Mouse (Mus musculus): ENCODE data around the gene Necab3. TPM values are rescaled to one million over a fixed set of nuclear protein-coding genes. Genes with fewer than 3 reads are reported as not detected.
A peak's percentile ranks its signal among the peaks of the same experiment; 100 is the strongest.

Necab3 gene
- polyA plus RNA-seq, 1 experiment from 2014 or later, result 25.7 TPM

GRCm38 (mm10) chr2:154538710-154539109, 20.0 kb downstream of the Necab3 start:
- no peaks in the 10 kb centered on the region for H3K27me3 ChIP-seq (replicated peaks; ENCODE audit: control insufficient read depth, insufficient read depth, low read length)
- H3K27ac ChIP-seq (ENCODE audit: low read depth, low read length), result 0 out of 2 replicates have a peak overlapping the region, but pooled peaks have one; percentile 57
- 37% methylated on average over 3 of the region's 3 CpGs for WGBS
- no peak for ATAC-seq
- H3K9ac ChIP-seq (ENCODE audit: low read depth, low read length), result no peak overlapping the region
- H3K4me1 ChIP-seq (ENCODE audit: control insufficient read depth, insufficient read depth, low read depth, low read length), result peaks cover 15% of the 10 kb centered on the region; the same call in 1 of the 2 replicates
- no peak overlapping the region for H3K4me2 ChIP-seq (ENCODE audit: low read length)
- H3K4me3 ChIP-seq (ENCODE audit: low read length), result no peak overlapping the region
- peaks cover 16% of the 10 kb centered on the region for H3K36me3 ChIP-seq (ENCODE audit: control insufficient read depth, insufficient read depth, low read length)
- H3K9me3 ChIP-seq (ENCODE audit: control insufficient read depth, low read length), result no peaks in the 10 kb centered on the region

- H3K27ac ChIP-seq (ENCODE audit: low read depth, low read length), result 0 out of 2 replicates have a peak overlapping the region, but pooled peaks have one; percentile 57
- no peak overlapping the region for H3K9ac ChIP-seq (ENCODE audit: low read depth, low read length)
These were observed 20.4 kb downstream of the Necab3 start for GRCm38 (mm10) chr2:154538310-154538709.

GRCm38 (mm10) chr2:154534704-154535270, 23.9 kb downstream of the Necab3 start:
- H3K4me1 ChIP-seq (ENCODE audit: control insufficient read depth, insufficient read depth, low read depth, low read length), result peaks cover 15% of the 10 kb centered on the region; the same call in 1 of the 2 replicates
- no peak overlapping the region for H3K4me3 ChIP-seq (ENCODE audit: low read length)
- no peak; the same call in 1 of the 2 replicates for ATAC-seq
- H3K4me2 ChIP-seq (ENCODE audit: low read length), result no peak overlapping the region
- H3K9ac ChIP-seq (ENCODE audit: low read depth, low read length), result no peak overlapping the region
- H3K27ac ChIP-seq (ENCODE audit: low read depth, low read length), result no peak overlapping the region
- 94% methylated on average over 12 of the region's 12 CpGs for WGBS
- H3K9me3 ChIP-seq (ENCODE audit: control insufficient read depth, low read length), result no peaks in the 10 kb centered on the region
- peaks cover 16% of the 10 kb centered on the region for H3K36me3 ChIP-seq (ENCODE audit: control insufficient read depth, insufficient read depth, low read length)
- H3K27me3 ChIP-seq (replicated peaks; ENCODE audit: control insufficient read depth, insufficient read depth, low read length), result no peaks in the 10 kb centered on the region

More at GRCm38 (mm10) chr2:154538310-154538709, 20.4 kb downstream of the Necab3 start:
- ATAC-seq, result 0 out of 2 replicates have a peak, but pooled peaks have one; percentile 22
- WGBS, result 29% methylated on average over 2 of the region's 2 CpGs
- H3K4me1 ChIP-seq (ENCODE audit: control insufficient read depth, insufficient read depth, low read depth, low read length), result peaks cover 15% of the 10 kb centered on the region; the same call in 1 of the 2 replicates
- no peaks in the 10 kb centered on the region for H3K9me3 ChIP-seq (ENCODE audit: control insufficient read depth, low read length)
- no peak overlapping the region for H3K4me3 ChIP-seq (ENCODE audit: low read length)
- H3K36me3 ChIP-seq (ENCODE audit: control insufficient read depth, insufficient read depth, low read length), result peaks cover 16% of the 10 kb centered on the region
- H3K27me3 ChIP-seq (replicated peaks; ENCODE audit: control insufficient read depth, insufficient read depth, low read length), result no peaks in the 10 kb centered on the region
- no peak overlapping the region for H3K4me2 ChIP-seq (ENCODE audit: low read length)

GRCm38 (mm10) chr2:154532888-154533287, 25.8 kb downstream of the Necab3 start:
- no peak overlapping the region for H3K9ac ChIP-seq (ENCODE audit: low read depth, low read length)
- H3K36me3 ChIP-seq (ENCODE audit: control insufficient read depth, insufficient read depth, low read length), result peaks cover 16% of the 10 kb centered on the region
- WGBS, result 45% methylated on average over 3 of the region's 3 CpGs
- no peaks in the 10 kb centered on the region for H3K9me3 ChIP-seq (ENCODE audit: control insufficient read depth, low read length)
- no peak overlapping the region for H3K4me3 ChIP-seq (ENCODE audit: low read length)
- no peak overlapping the region for H3K4me2 ChIP-seq (ENCODE audit: low read length)
- H3K27me3 ChIP-seq (replicated peaks; ENCODE audit: control insufficient read depth, insufficient read depth, low read length), result no peaks in the 10 kb centered on the region
- 0 out of 2 replicates have a peak overlapping the region, but pooled peaks have one; percentile 37 for H3K27ac ChIP-seq (ENCODE audit: low read depth, low read length)
- H3K4me1 ChIP-seq (ENCODE audit: control insufficient read depth, insufficient read depth, low read depth, low read length), result 0 out of 2 replicates have a peak, but pooled peaks cover 1% of the 10 kb centered on the region
- ATAC-seq, result no peak

- H3K4me2 ChIP-seq (ENCODE audit: low read length), result no peak overlapping the region
- no peak overlapping the region for H3K4me3 ChIP-seq (ENCODE audit: low read length)
- no peaks in the 10 kb centered on the region for H3K9me3 ChIP-seq (ENCODE audit: control insufficient read depth, low read length)
- no peak overlapping the region for H3K9ac ChIP-seq (ENCODE audit: low read depth, low read length)
- peaks cover 18% of the 10 kb centered on the region for H3K36me3 ChIP-seq (ENCODE audit: control insufficient read depth, insufficient read depth, low read length)
- no peaks in the 10 kb centered on the region for H3K27me3 ChIP-seq (replicated peaks; ENCODE audit: control insufficient read depth, insufficient read depth, low read length)
- no peak for ATAC-seq
- no peak overlapping the region for H3K27ac ChIP-seq (ENCODE audit: low read depth, low read length)
- H3K4me1 ChIP-seq (ENCODE audit: control insufficient read depth, insufficient read depth, low read depth, low read length), result no peaks in the 10 kb centered on the region
- WGBS, result 62% methylated on average over 3 of the region's 3 CpGs
These were observed 32.2 kb downstream of the Necab3 start for GRCm38 (mm10) chr2:154526531-154526930.

GRCm38 (mm10) chr2:154525285-154525684, 33.4 kb downstream of the Necab3 start:
- no peak overlapping the region for H3K9ac ChIP-seq (ENCODE audit: low read depth, low read length)
- no peaks in the 10 kb centered on the region for H3K9me3 ChIP-seq (ENCODE audit: control insufficient read depth, low read length)
- H3K4me2 ChIP-seq (ENCODE audit: low read length), result no peak overlapping the region
- no peak overlapping the region for H3K27ac ChIP-seq (ENCODE audit: low read depth, low read length)
- H3K27me3 ChIP-seq (replicated peaks; ENCODE audit: control insufficient read depth, insufficient read depth, low read length), result no peaks in the 10 kb centered on the region
- 92% methylated on average over 2 of the region's 2 CpGs for WGBS
- H3K36me3 ChIP-seq (ENCODE audit: control insufficient read depth, insufficient read depth, low read length), result peaks cover 20% of the 10 kb centered on the region
- no peak for ATAC-seq
- no peaks in the 10 kb centered on the region for H3K4me1 ChIP-seq (ENCODE audit: control insufficient read depth, insufficient read depth, low read depth, low read length)
- no peak overlapping the region for H3K4me3 ChIP-seq (ENCODE audit: low read length)

- no peak for ATAC-seq
- WGBS, result 97% methylated on average over 5 of the region's 5 CpGs
These were observed 36.4 kb downstream of the Necab3 start for GRCm38 (mm10) chr2:154522334-154522733.

GRCm38 (mm10) chr2:154521449-154521848, 37.2 kb downstream of the Necab3 start:
- no peak for ATAC-seq
- peaks cover 20% of the 10 kb centered on the region for H3K36me3 ChIP-seq (ENCODE audit: control insufficient read depth, insufficient read depth, low read length)

More at GRCm38 (mm10) chr2:154522334-154522733, 36.4 kb downstream of the Necab3 start:
- Histone ChIP-seq H3K27me3 (replicated peaks; ENCODE audit: control insufficient read depth, insufficient read depth, low read length) (no peaks in the 10 kb centered on the region), H3K4me3 (ENCODE audit: low read length) (no peak overlapping the region), H3K4me1 (ENCODE audit: control insufficient read depth, insufficient read depth, low read depth, low read length) (no peaks in the 10 kb centered on the region), H3K4me2 (ENCODE audit: low read length) (no peak overlapping the region), H3K36me3 (ENCODE audit: control insufficient read depth, insufficient read depth, low read length) (peaks cover 20% of the 10 kb centered on the region), H3K9me3 (ENCODE audit: control insufficient read depth, low read length) (no peaks in the 10 kb centered on the region), H3K27ac (ENCODE audit: low read depth, low read length) (no peak overlapping the region), H3K9ac (ENCODE audit: low read depth, low read length) (no peak overlapping the region)

GRCm38 (mm10) chr2:154517424-154517823, 41.3 kb downstream of the Necab3 start:
- H3K27ac ChIP-seq (ENCODE audit: low read depth, low read length), result no peak overlapping the region; the same call in 1 of the 2 replicates
- peaks cover 3% of the 10 kb centered on the region for H3K36me3 ChIP-seq (ENCODE audit: control insufficient read depth, insufficient read depth, low read length)
- no peak overlapping the region for H3K9ac ChIP-seq (ENCODE audit: low read depth, low read length)
- no peaks in the 10 kb centered on the region for H3K27me3 ChIP-seq (replicated peaks; ENCODE audit: control insufficient read depth, insufficient read depth, low read length)
- no peaks in the 10 kb centered on the region for H3K9me3 ChIP-seq (ENCODE audit: control insufficient read depth, low read length)
- H3K4me2 ChIP-seq (ENCODE audit: low read length), result no peak overlapping the region
- no peak for ATAC-seq
- H3K4me1 ChIP-seq (ENCODE audit: control insufficient read depth, insufficient read depth, low read depth, low read length), result no peaks in the 10 kb centered on the region
- WGBS, result 92% methylated on average over 5 of the region's 5 CpGs
- no peak overlapping the region for H3K4me3 ChIP-seq (ENCODE audit: low read length)

More at GRCm38 (mm10) chr2:154521449-154521848, 37.2 kb downstream of the Necab3 start:
- H3K9ac ChIP-seq (ENCODE audit: low read depth, low read length), result no peak overlapping the region
- H3K9me3 ChIP-seq (ENCODE audit: control insufficient read depth, low read length), result no peaks in the 10 kb centered on the region
- H3K4me2 ChIP-seq (ENCODE audit: low read length), result no peak overlapping the region
- H3K4me1 ChIP-seq (ENCODE audit: control insufficient read depth, insufficient read depth, low read depth, low read length), result no peaks in the 10 kb centered on the region
- no peak overlapping the region for H3K27ac ChIP-seq (ENCODE audit: low read depth, low read length)
- H3K4me3 ChIP-seq (ENCODE audit: low read length), result no peak overlapping the region
- H3K27me3 ChIP-seq (replicated peaks; ENCODE audit: control insufficient read depth, insufficient read depth, low read length), result no peaks in the 10 kb centered on the region
